Mouse (Mus musculus) liver, adult 2 months (tissue): ENCODE measurements around the gene Nkd1. TPM values are rescaled to one million over a fixed set of nuclear protein-coding genes. Genes with fewer than 3 reads are reported as not detected.

Experiments
- DNase-seq: peaks from one replicate; pipeline ENCODE4 v3.0.0-alpha.2; 2011; ENCODE audit warnings: low read depth, low spot score; ENCODE audit errors: extremely low read depth
- H3K27ac ChIP-seq: fragments of 200-500 bp; replicated peaks from 2 replicates; pipeline ENCODE4 v1.5.1; 2012; ENCODE audit warnings: low read depth, mild to moderate bottlenecking, control low read depth, inconsistent platforms, low read length; ENCODE audit not compliant: insufficient read depth
- H3K27me3 ChIP-seq: fragments of 200-500 bp; 2 replicates; pipeline ENCODE4 v1.6.1; 2012; ENCODE audit warnings: mild to moderate bottlenecking, moderate library complexity, low read length, inconsistent platforms; ENCODE audit not compliant: control insufficient read depth, insufficient read depth
- H3K36me3 ChIP-seq: fragments of 200-500 bp; 2 replicates; pipeline ENCODE4 v1.6.1; 2012; ENCODE audit warnings: low read length, inconsistent platforms; ENCODE audit not compliant: control insufficient read depth, insufficient read depth
- H3K4me1 ChIP-seq: fragments of 200-500 bp; 2 replicates; pipeline ENCODE4 v1.6.1; 2011; ENCODE audit warnings: low read length; ENCODE audit not compliant: control insufficient read depth, insufficient read depth
- H3K4me3 ChIP-seq: fragments of 200-500 bp; 2 replicates; pipeline ENCODE4 v1.5.1; 2011; ENCODE audit warnings: low read depth, mild to moderate bottlenecking, control low read depth, low read length, moderate library complexity; ENCODE audit not compliant: insufficient read depth
- H3K79me2 ChIP-seq: fragments of 200-500 bp; 2 replicates; pipeline ENCODE4 v1.6.1; 2012; ENCODE audit warnings: inconsistent platforms, mild to moderate bottlenecking, low read length, moderate library complexity; ENCODE audit not compliant: control insufficient read depth, insufficient read depth
- H3K9ac ChIP-seq: fragments of 200-500 bp; 2 replicates; pipeline ENCODE4 v1.6.1; 2012; ENCODE audit warnings: low read depth, mild to moderate bottlenecking, control low read depth, inconsistent platforms, low read length
- CTCF ChIP-seq: fragments of 200-500 bp; IDR thresholded peaks from 2 replicates; pipeline ENCODE4 v1.5.1; 2011; ENCODE audit warnings: low read depth, low read length, control low read depth
- POLR2A ChIP-seq: fragments of 200-500 bp; IDR thresholded peaks from 2 replicates; pipeline ENCODE4 v1.6.1; 2011; ENCODE audit warnings: low read length, control low read depth; ENCODE audit not compliant: insufficient read depth; ENCODE audit errors: extremely low read depth
- WGBS: fragments of 180-500 bp; shearing (Covaris S2); methylation state at CpG from one replicate; pipeline ENCODE4 v1.1.7; 2018; 5-methylcytosine and 5-hydroxymethylcytosine counted together
- polyA plus RNA-seq: library from polyadenylated mRNA; depleted of rRNA; stranded (reverse); fragments of >200 nt; gene quantifications from 2 replicates; pipeline ENCODE4 v1.2.3, GENCODE M21; 2012
- total RNA-seq: library from RNA; depleted of rRNA; stranded (reverse); fragments of >200 nt; gene quantifications from 2 replicates; pipeline ENCODE4 v1.2.3, GENCODE M21; 2014

Nkd1 gene
- total and polyA plus RNA-seq, 2 experiments = 1.9 to 7.6 TPM

GRCm38 (mm10) chr8:88610271-88610670, 89.1 kb downstream of the Nkd1 start:
- 75% methylated on average over 6 of the region's 6 CpGs for WGBS

GRCm38 (mm10) chr8:88614981-88615380, 93.8 kb downstream of the Nkd1 start:
- Histone ChIP-seq H3K27ac (no peak overlapping the region), H3K79me2 (no peaks in the 10 kb centered on the region), H3K36me3 (no peaks in the 10 kb centered on the region), H3K9ac (no peak overlapping the region), H3K4me3 (no peak overlapping the region), H3K27me3 (no peaks in the 10 kb centered on the region), H3K4me1 (no peaks in the 10 kb centered on the region)
- DNase-seq = no peak
- WGBS = 79% methylated on average over 5 of the region's 5 CpGs
- TF ChIP-seq POLR2A = no peak
- TF ChIP-seq CTCF = no peak

More at GRCm38 (mm10) chr8:88610271-88610670, 89.1 kb downstream of the Nkd1 start:
- no peak for TF ChIP-seq POLR2A
- TF ChIP-seq CTCF = no peak
- H3K4me1 ChIP-seq = no peaks in the 10 kb centered on the region
- no peaks in the 10 kb centered on the region for H3K36me3 ChIP-seq
- DNase-seq = no peak
- H3K4me3 ChIP-seq = no peak overlapping the region
- H3K27ac ChIP-seq = no peak overlapping the region
- no peaks in the 10 kb centered on the region for H3K27me3 ChIP-seq
- no peaks in the 10 kb centered on the region for H3K79me2 ChIP-seq
- no peak overlapping the region for H3K9ac ChIP-seq

DNA sequence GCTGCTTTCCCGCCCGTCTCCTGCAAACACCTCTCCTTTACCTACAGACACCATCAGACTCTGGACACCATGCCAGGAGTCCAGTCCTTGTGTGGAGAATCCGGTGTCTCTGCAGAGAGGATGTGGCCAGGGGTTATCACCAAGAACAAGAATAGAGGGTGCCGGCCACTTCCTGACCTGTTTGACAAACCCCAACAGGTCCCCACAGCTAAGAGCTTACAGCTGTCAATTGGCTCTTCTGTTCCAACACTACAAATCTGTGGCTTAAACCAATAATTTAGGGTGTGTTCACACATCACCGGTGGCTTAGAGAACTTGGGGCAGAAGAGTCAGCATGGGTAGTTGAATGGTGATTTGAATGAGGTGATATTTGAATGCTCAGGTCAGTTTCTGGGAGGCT, 97.5 kb downstream of the Nkd1 start:
- H3K9ac ChIP-seq = no peak overlapping the region
- H3K4me3 ChIP-seq = no peak overlapping the region
- TF ChIP-seq CTCF (no peak), POLR2A (no peak)
- DNase-seq = no peak
- H3K36me3 ChIP-seq = no peaks in the 10 kb centered on the region
- no peak overlapping the region for H3K27ac ChIP-seq
- 63% methylated on average over 5 of the region's 5 CpGs for WGBS
- H3K27me3 ChIP-seq = no peaks in the 10 kb centered on the region
- H3K79me2 ChIP-seq = no peaks in the 10 kb centered on the region
- no peaks in the 10 kb centered on the region for H3K4me1 ChIP-seq

GRCm38 (mm10) chr8:88619513-88619912, 98.4 kb downstream of the Nkd1 start:
- no peaks in the 10 kb centered on the region for H3K4me1 ChIP-seq
- H3K36me3 ChIP-seq = no peaks in the 10 kb centered on the region
- TF ChIP-seq CTCF (peak; percentile 40; the same call in 1 of the 2 replicates), POLR2A (no peak)
- no peaks in the 10 kb centered on the region for H3K27me3 ChIP-seq
- no peak overlapping the region for H3K4me3 ChIP-seq
- no peaks in the 10 kb centered on the region for H3K79me2 ChIP-seq
- H3K9ac ChIP-seq = no peak overlapping the region
- DNase-seq = no peak
- H3K27ac ChIP-seq = no peak overlapping the region
- WGBS = 65% methylated on average over 3 of the region's 3 CpGs

DNA sequence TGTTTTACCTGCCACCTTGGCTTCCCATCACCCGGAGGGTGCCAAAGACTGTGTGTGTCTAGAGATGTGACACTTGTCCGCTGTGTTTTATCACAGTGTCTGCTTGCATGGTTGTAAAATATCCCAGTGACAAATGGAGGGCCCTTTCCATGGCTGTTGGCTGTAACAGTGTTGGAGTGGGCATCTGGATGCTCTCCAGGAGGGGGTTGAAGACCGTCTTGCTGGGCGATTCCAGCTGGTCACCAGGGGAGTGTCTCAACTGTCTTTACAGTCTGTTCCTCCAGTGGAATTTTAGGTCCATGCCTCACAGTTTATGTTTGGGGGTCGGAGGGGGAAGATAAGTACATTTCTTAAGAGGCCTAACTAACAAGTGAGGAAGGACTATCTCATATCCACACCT, 99.8 kb downstream of the Nkd1 start:
- DNase-seq = no peak
- no peaks in the 10 kb centered on the region for H3K79me2 ChIP-seq
- 66% methylated on average over 5 of the region's 5 CpGs for WGBS
- TF ChIP-seq CTCF (no peak), POLR2A (no peak)
- no peaks in the 10 kb centered on the region for H3K27me3 ChIP-seq
- H3K4me1 ChIP-seq = no peaks in the 10 kb centered on the region
- no peak overlapping the region for H3K27ac ChIP-seq
- H3K4me3 ChIP-seq = no peak overlapping the region
- H3K9ac ChIP-seq = no peak overlapping the region
- H3K36me3 ChIP-seq = no peaks in the 10 kb centered on the region

GRCm38 (mm10) chr8:88621408-88621807, 100.3 kb downstream of the Nkd1 start:
- Histone ChIP-seq H3K79me2 (no peaks in the 10 kb centered on the region), H3K9ac (no peak overlapping the region), H3K4me1 (no peaks in the 10 kb centered on the region), H3K4me3 (no peak overlapping the region), H3K27ac (no peak overlapping the region), H3K27me3 (no peaks in the 10 kb centered on the region), H3K36me3 (no peaks in the 10 kb centered on the region)
- peak; percentile 80 for TF ChIP-seq CTCF
- no peak for TF ChIP-seq POLR2A
- 4% methylated on average over 8 of the region's 8 CpGs for WGBS
- peak; percentile 30 for DNase-seq
